Mouse (Mus musculus): ENCODE data around the gene Dpyd. TPM values are rescaled to one million over a fixed set of nuclear protein-coding genes. Genes with fewer than 3 reads are reported as not detected.

Dpyd gene
- 1.4 and 1.8 TPM in 2 replicates for polyA plus RNA-seq (2014; fragmentation: Nextera tagmentation; extraction: Ambion mirVana)

GRCm38 (mm10) chr3:118561554-118562310 is at the start of gene Dpyd:
Gene Dpyd (plus strand): TSS chr3:118562129.
- H3K4me1 ChIP-seq (ENCODE audit: control insufficient read depth, insufficient read depth, low read length), result no peaks in the 10 kb centered on the region
- no peaks in the 10 kb centered on the region for H3K9me3 ChIP-seq (replicated peaks; ENCODE audit: control insufficient read depth, low read length)
- ATAC-seq (replicated peaks; ENCODE audit: insufficient number of reproducible peaks, low FRiP score, low TSS enrichment), result peak; percentile 98
- 5% methylated on average over 19 of the region's 19 CpGs for WGBS (ENCODE audit: insufficient replicate concordance)
- H3K4me3 ChIP-seq (ENCODE audit: low read depth, low read length), result peak within 1 kb of the TSS; percentile 73
- no peaks in the 10 kb centered on the region for H3K27me3 ChIP-seq (ENCODE audit: control insufficient read depth, insufficient read depth, low read length)
- H3K36me3 ChIP-seq (ENCODE audit: control insufficient read depth, insufficient read depth, low read length), result no peaks in the 10 kb centered on the region
- peak within 1 kb of the TSS; percentile 90 for H3K4me2 ChIP-seq
- peak within 1 kb of the TSS; percentile 72 for H3K9ac ChIP-seq (ENCODE audit: low read depth, low read length)
- no peak within 1 kb of the TSS for H3K27ac ChIP-seq (ENCODE audit: low read depth, low read length)

- no peaks in the 10 kb centered on the region for H3K9me3 ChIP-seq (replicated peaks; ENCODE audit: control insufficient read depth, low read length)
- WGBS (ENCODE audit: insufficient replicate concordance), result 26% methylated on average over 2 of the region's 2 CpGs
- no peak overlapping the region for H3K27ac ChIP-seq (ENCODE audit: low read depth, low read length)
- no peak overlapping the region for H3K9ac ChIP-seq (ENCODE audit: low read depth, low read length)
- H3K4me2 ChIP-seq, result no peak overlapping the region
- no peaks in the 10 kb centered on the region for H3K36me3 ChIP-seq (ENCODE audit: control insufficient read depth, insufficient read depth, low read length)
- ATAC-seq (replicated peaks; ENCODE audit: insufficient number of reproducible peaks, low FRiP score, low TSS enrichment), result no peak
- no peak overlapping the region for H3K4me3 ChIP-seq (ENCODE audit: low read depth, low read length)
- no peaks in the 10 kb centered on the region for H3K27me3 ChIP-seq (ENCODE audit: control insufficient read depth, insufficient read depth, low read length)
- H3K4me1 ChIP-seq (ENCODE audit: control insufficient read depth, insufficient read depth, low read length), result no peaks in the 10 kb centered on the region
These were observed 24.3 kb upstream of the Dpyd start for GRCm38 (mm10) chr3:118537676-118538075.

- H3K27ac ChIP-seq (ENCODE audit: low read depth, low read length), result no peak overlapping the region
- ATAC-seq (replicated peaks; ENCODE audit: insufficient number of reproducible peaks, low FRiP score, low TSS enrichment), result no peak
- H3K36me3 ChIP-seq (ENCODE audit: control insufficient read depth, insufficient read depth, low read length), result no peaks in the 10 kb centered on the region
- H3K4me2 ChIP-seq, result no peak overlapping the region
- no peak overlapping the region for H3K9ac ChIP-seq (ENCODE audit: low read depth, low read length)
- no peaks in the 10 kb centered on the region for H3K4me1 ChIP-seq (ENCODE audit: control insufficient read depth, insufficient read depth, low read length)
- H3K4me3 ChIP-seq (ENCODE audit: low read depth, low read length), result no peak overlapping the region
- 66% methylated on average over 6 of the region's 6 CpGs for WGBS (ENCODE audit: insufficient replicate concordance)
- H3K27me3 ChIP-seq (ENCODE audit: control insufficient read depth, insufficient read depth, low read length), result no peaks in the 10 kb centered on the region
- H3K9me3 ChIP-seq (replicated peaks; ENCODE audit: control insufficient read depth, low read length), result no peaks in the 10 kb centered on the region
These were observed 20.2 kb upstream of the Dpyd start for GRCm38 (mm10) chr3:118541766-118542165.

- Histone ChIP-seq H3K4me3 (ENCODE audit: low read depth, low read length) (no peak overlapping the region), H3K9me3 (replicated peaks; ENCODE audit: control insufficient read depth, low read length) (no peaks in the 10 kb centered on the region), H3K27me3 (ENCODE audit: control insufficient read depth, insufficient read depth, low read length) (no peaks in the 10 kb centered on the region), H3K4me1 (ENCODE audit: control insufficient read depth, insufficient read depth, low read length) (no peaks in the 10 kb centered on the region), H3K4me2 (no peak overlapping the region), H3K9ac (ENCODE audit: low read depth, low read length) (no peak overlapping the region), H3K36me3 (ENCODE audit: control insufficient read depth, insufficient read depth, low read length) (no peaks in the 10 kb centered on the region), H3K27ac (ENCODE audit: low read depth, low read length) (no peak overlapping the region)
- ATAC-seq (replicated peaks; ENCODE audit: insufficient number of reproducible peaks, low FRiP score, low TSS enrichment), result no peak
- 62% methylated on average over 4 of the region's 4 CpGs for WGBS (ENCODE audit: insufficient replicate concordance)
These were observed 14.2 kb upstream of the Dpyd start for GRCm38 (mm10) chr3:118547551-118548210.

GRCm38 (mm10) chr3:118557605-118558004 is 4.3 kb upstream of the Dpyd start:
- 47% methylated on average over 1 of the region's 1 CpGs for WGBS (ENCODE audit: insufficient replicate concordance)
- Histone ChIP-seq H3K27ac (ENCODE audit: low read depth, low read length) (no peak overlapping the region), H3K4me3 (ENCODE audit: low read depth, low read length) (no peak overlapping the region), H3K4me2 (no peak overlapping the region), H3K9me3 (replicated peaks; ENCODE audit: control insufficient read depth, low read length) (no peaks in the 10 kb centered on the region), H3K27me3 (ENCODE audit: control insufficient read depth, insufficient read depth, low read length) (no peaks in the 10 kb centered on the region), H3K9ac (ENCODE audit: low read depth, low read length) (no peak overlapping the region), H3K36me3 (ENCODE audit: control insufficient read depth, insufficient read depth, low read length) (no peaks in the 10 kb centered on the region), H3K4me1 (ENCODE audit: control insufficient read depth, insufficient read depth, low read length) (no peaks in the 10 kb centered on the region)
- no peak for ATAC-seq (replicated peaks; ENCODE audit: insufficient number of reproducible peaks, low FRiP score, low TSS enrichment)

- Histone ChIP-seq H3K27me3 (ENCODE audit: control insufficient read depth, insufficient read depth, low read length) (no peaks in the 10 kb centered on the region), H3K27ac (ENCODE audit: low read depth, low read length) (no peak overlapping the region), H3K9me3 (replicated peaks; ENCODE audit: control insufficient read depth, low read length) (no peaks in the 10 kb centered on the region), H3K4me3 (ENCODE audit: low read depth, low read length) (no peak overlapping the region), H3K4me2 (no peak overlapping the region), H3K9ac (ENCODE audit: low read depth, low read length) (no peak overlapping the region), H3K36me3 (ENCODE audit: control insufficient read depth, insufficient read depth, low read length) (no peaks in the 10 kb centered on the region), H3K4me1 (ENCODE audit: control insufficient read depth, insufficient read depth, low read length) (no peaks in the 10 kb centered on the region)
- WGBS (ENCODE audit: insufficient replicate concordance), result 84% methylated on average over 2 of the region's 2 CpGs
- no peak for ATAC-seq (replicated peaks; ENCODE audit: insufficient number of reproducible peaks, low FRiP score, low TSS enrichment)
These were observed 2.0 kb upstream of the Dpyd start for GRCm38 (mm10) chr3:118559936-118560335.

- WGBS (ENCODE audit: insufficient replicate concordance), result 0% methylated on average over 17 of the region's 18 CpGs
- Histone ChIP-seq H3K4me3 (ENCODE audit: low read depth, low read length) (peak overlapping the region; percentile 73), H3K4me1 (ENCODE audit: control insufficient read depth, insufficient read depth, low read length) (no peaks in the 10 kb centered on the region), H3K9ac (ENCODE audit: low read depth, low read length) (peak overlapping the region; percentile 72), H3K4me2 (peak overlapping the region; percentile 90), H3K36me3 (ENCODE audit: control insufficient read depth, insufficient read depth, low read length) (no peaks in the 10 kb centered on the region), H3K27me3 (ENCODE audit: control insufficient read depth, insufficient read depth, low read length) (no peaks in the 10 kb centered on the region), H3K27ac (ENCODE audit: low read depth, low read length) (no peak overlapping the region), H3K9me3 (replicated peaks; ENCODE audit: control insufficient read depth, low read length) (no peaks in the 10 kb centered on the region)
- peak; percentile 69; the same call in 1 of the 2 replicates for ATAC-seq (replicated peaks; ENCODE audit: insufficient number of reproducible peaks, low FRiP score, low TSS enrichment)
These were observed 362 bp downstream of the Dpyd start for GRCm38 (mm10) chr3:118562311-118562671.

- no peaks in the 10 kb centered on the region for H3K4me1 ChIP-seq (ENCODE audit: control insufficient read depth, insufficient read depth, low read length)
- H3K27ac ChIP-seq (ENCODE audit: low read depth, low read length), result no peak overlapping the region
- no peak overlapping the region for H3K9ac ChIP-seq (ENCODE audit: low read depth, low read length)
- ATAC-seq (replicated peaks; ENCODE audit: insufficient number of reproducible peaks, low FRiP score, low TSS enrichment), result no peak
- no peak overlapping the region for H3K4me3 ChIP-seq (ENCODE audit: low read depth, low read length)
- no peaks in the 10 kb centered on the region for H3K9me3 ChIP-seq (replicated peaks; ENCODE audit: control insufficient read depth, low read length)
- H3K4me2 ChIP-seq, result no peak overlapping the region
- 68% methylated on average over 5 of the region's 5 CpGs for WGBS (ENCODE audit: insufficient replicate concordance)
- H3K27me3 ChIP-seq (ENCODE audit: control insufficient read depth, insufficient read depth, low read length), result no peaks in the 10 kb centered on the region
- no peaks in the 10 kb centered on the region for H3K36me3 ChIP-seq (ENCODE audit: control insufficient read depth, insufficient read depth, low read length)
These were observed 4.8 kb downstream of the Dpyd start for GRCm38 (mm10) chr3:118566779-118567178.
